Mouse (Mus musculus) lung, postnatal 0 days (tissue): Measurements from ENCODE around the gene Gm20388.

ENCODE experiments used
- CTCF ChIP-seq: IDR thresholded peaks from 2 replicates; pipeline ENCODE4 v1.5.1; 2016; ENCODE audit warnings: antibody characterized with exemption, mild to moderate bottlenecking
- EP300 ChIP-seq: IDR thresholded peaks from 2 replicates; pipeline ENCODE4 v1.6.1; 2016; ENCODE audit warnings: antibody characterized with exemption, mild to moderate bottlenecking, control low read depth

- TF ChIP-seq CTCF (peak; percentile 51), EP300 (no peak)
These were observed 1402.8 kb downstream of the Gm20388 start for GRCm38 (mm10) chr8:121313458-121313857.
